Mouse (Mus musculus) cortical plate, adult 2 months (tissue): ENCODE measurements around the gene Ttc7b.

ENCODE experiments used
- CTCF ChIP-seq: fragments of 200-500 bp; IDR thresholded peaks from 2 replicates; pipeline ENCODE4 v1.5.1; 2011; ENCODE audit warnings: mild to moderate bottlenecking, control low read depth, low read length; ENCODE audit not compliant: insufficient read depth; ENCODE audit errors: extremely low read depth
- POLR2A ChIP-seq: fragments of 200-500 bp; IDR thresholded peaks from 2 replicates; pipeline ENCODE4 v1.6.1; 2011; ENCODE audit warnings: mild to moderate bottlenecking, low read length, control low read depth; ENCODE audit not compliant: insufficient read depth; ENCODE audit errors: extremely low read depth

GRCm38 (mm10) chr12:100315119-100315885 lies 205.3 kb downstream of the Ttc7b start:
- TF ChIP-seq CTCF = no peak
- no peak for TF ChIP-seq POLR2A
